Mouse (Mus musculus) spleen, adult 18-20 months (tissue): ENCODE results near the gene Lrrc36.

Experiments
- DNase-seq, 2 experiments: peaks; one replicate each; pipeline ENCODE4 v3.0.0; 2022; ENCODE audit warnings: mixed read lengths in 2 of 2

The Lrrc36 gene

GRCm38 (mm10) chr8:105488082-105488481, 74.7 kb downstream of the Lrrc36 start:
- no peak for DNase-seq

GRCm38 (mm10) chr8:105489281-105489680, 75.9 kb downstream of the Lrrc36 start:
- DNase-seq = no peak

DNA sequence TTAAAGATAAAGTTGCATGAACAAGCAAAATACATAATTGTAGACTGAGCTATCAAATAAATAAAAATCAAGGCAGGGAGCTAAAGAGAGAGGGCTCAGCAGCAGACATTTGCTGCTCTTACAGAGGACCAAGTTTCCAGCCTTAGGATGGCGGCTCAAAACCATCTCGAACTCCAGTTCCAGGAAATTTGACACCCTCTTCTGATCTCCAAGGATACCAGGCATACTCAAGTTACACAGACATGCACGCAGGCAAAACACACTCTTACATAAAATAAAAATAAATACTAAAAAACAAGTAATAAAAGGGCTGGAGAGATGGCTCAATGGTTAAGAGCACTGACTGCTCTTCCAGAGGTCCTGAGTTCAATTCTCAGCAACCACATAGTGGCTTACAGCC, 80.1 kb downstream of the Lrrc36 start:
- DNase-seq = no peak

- DNase-seq = no peak
Measured at GRCm38 (mm10) chr8:105494566-105494965, 81.2 kb downstream of the Lrrc36 start.

DNA sequence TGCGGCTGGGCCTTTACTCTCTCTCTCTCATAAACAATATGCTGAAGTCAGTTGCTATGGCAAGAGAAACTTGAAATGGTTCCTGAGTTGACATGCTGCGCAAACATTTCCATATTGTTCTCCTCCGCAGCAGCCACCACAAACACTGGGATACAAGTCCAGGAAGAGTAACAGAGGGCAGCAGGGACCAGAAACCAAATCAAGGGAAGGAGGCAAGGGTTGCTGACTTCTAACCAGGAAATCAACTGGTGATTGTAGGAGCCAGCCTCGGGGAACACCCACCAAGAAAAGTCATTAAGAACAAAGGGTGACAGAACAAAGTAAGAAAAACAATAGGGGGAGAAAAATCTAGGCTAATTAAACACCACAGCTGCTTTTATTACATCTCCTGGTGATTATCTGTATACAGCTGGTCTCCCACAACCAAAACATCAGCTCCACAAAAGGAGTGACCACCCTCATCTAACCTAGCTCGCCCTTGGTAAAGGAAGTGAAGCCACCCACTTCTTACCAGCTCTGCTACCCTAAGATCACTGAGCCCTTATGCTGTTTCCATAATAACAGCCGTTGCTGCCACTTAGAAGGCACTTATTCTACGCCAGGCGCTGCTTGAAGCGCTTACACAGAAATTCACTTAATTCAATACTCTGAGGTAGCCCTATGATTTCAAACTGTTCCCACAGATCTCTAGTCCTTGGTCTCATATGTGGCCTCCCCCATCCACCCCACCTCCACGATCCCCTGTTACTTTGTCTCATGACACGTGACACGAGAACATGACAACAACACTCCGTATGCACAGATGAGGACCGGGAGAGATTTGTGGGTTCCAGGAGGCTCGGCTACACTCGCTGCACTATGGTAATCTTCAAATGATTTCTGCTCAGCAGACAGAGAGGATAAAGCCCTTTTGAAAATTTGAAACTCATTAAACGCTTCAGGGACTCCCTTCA, 82.3 kb downstream of the Lrrc36 start:
- no peak for DNase-seq

- peak; percentile 65 to 82 for DNase-seq
Measured at GRCm38 (mm10) chr8:105496439-105497180, 83.2 kb downstream of the Lrrc36 start, which contains the start of gene Zdhhc1. Zdhhc1 (minus strand) TSS chr8:105496902.

DNA sequence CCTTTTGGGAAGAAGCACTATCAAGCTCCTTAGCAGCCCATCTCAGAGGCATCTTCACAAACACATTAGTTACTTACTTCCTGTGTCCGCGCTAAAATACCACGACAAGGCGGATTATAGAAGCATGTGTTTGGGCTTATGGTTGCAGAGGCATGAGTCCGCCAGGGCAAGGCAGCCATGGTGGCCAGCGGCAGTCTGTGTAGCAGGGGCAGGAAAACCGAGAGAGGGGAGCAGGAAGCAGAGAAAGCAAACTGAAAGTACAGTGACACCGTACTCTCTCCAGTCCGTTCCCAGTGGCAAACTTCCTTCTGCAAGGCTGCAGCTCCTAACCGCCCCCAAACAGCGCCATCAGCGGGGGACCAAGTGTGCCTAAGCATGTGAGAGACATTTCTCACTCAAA, 86.4 kb downstream of the Lrrc36 start:
- DNase-seq = no peak

DNA sequence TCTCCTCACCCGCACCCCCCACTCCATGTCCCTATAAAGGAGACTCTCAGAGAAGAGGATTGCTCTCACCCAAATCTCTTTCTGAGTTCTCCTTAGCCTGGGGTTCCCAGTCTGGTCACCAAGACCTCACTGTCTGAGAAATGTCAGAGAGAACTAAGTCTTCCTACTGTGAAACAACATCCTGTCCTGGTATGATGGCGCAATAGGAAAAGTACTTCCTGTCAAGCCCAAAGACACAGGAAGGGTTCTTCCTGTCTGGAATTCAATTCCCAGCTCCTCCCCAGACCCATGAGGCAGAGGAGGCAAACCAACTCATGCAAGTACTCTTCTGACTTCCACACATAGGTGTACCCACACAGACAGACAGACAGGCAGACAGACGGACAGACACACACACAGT, 91.2 kb downstream of the Lrrc36 start:
- no peak for DNase-seq

DNA sequence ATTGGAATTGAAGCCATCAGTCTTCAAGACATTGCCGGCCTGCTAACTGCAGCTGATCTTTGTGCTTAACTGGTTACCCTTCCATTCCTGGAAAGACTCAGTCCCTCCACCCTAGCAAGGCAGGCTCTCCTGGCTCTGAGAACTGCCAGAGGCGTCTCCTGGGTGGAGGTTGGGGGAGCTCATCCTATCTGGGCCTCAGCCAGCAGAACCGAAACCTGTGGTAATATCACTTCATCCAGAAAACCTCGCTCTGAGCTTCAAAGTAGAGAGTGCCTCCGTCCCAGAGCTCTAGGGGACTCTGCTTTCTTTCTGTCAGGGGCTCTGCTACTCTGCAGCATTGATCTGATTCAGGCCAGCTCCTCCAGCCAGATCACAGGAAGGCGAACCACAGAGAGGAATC, 93.6 kb downstream of the Lrrc36 start:
- no peak for DNase-seq

GRCm38 (mm10) chr8:105508758-105509157, 95.4 kb downstream of the Lrrc36 start:
- DNase-seq = no peak

DNA sequence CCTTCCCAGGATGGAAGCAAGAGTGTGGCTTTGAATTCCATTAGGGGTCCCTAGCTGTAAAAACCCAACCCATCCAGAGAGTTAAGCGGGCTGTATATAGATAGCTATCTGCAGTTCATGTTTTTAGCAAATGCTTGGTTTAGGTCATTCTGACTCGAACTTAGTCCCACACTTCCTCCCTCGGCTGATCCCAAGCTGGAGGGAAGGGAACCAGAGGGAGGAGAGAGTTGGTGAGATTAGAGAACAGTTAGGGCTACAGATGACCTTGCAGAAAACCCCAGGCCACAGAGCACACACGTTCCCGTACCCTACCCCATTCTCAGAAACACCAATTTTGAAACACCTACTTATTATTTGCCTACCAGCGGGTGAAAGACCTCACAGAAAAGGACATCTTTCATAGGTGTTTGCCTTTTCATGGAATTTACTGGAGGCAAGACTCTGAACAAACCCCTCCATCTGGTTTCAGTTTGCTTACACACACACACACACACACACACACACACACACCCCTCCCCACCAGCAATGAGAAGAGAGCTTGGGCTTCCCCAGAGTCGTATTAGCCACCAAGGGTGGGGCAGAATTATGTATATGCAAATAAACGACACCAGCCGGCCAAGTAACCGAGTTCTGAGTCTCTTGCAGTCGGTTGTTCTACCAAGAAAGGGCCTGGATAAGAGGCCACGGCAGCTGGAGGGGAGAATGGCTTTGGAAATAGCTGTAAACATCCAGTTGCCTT, 96.8 kb downstream of the Lrrc36 start:
- no peak for DNase-seq
